Mouse (Mus musculus): ENCODE data around the gene Zer1. TPM values are rescaled to one million over a fixed set of nuclear protein-coding genes. Genes with fewer than 3 reads are reported as not detected.
"Not testable (repeated sequence)": the region's sequence is repeated elsewhere in the genome, so short reads cannot be mapped to it uniquely, and the experiment has no call there.

Gene Zer1
- polyA plus RNA-seq, 1 experiment from 2014 or later, result 5.2 TPM

DNA sequence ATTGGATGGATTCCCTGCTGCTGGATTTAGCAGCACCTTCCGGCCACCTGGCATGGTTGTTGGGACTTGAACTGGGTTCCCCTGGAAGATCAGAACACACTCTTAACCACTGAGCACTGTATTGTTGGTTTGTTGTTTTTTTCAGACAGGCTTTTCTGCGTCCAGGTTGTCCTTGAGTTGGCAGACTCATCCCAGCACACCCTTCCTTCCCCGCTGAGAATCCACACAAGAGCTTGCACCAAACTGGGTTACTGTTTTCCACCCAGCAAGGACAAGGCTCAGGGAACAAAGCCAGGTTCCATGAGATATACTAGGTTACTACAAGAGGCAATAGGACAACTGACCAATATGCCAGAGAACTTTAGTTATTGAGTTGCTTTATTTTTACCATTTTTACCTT lies 67.6 kb downstream of the Zer1 start:
- no peak overlapping the region for H3K4me2 ChIP-seq (ENCODE audit: low read depth, low read length)
- WGBS, result 82% methylated on average over 3 of the region's 3 CpGs
- ATAC-seq (replicated peaks; ENCODE audit: insufficient number of reproducible peaks, low FRiP score, low TSS enrichment, low read depth), result no peak
- no peaks in the 10 kb centered on the region for H3K9me3 ChIP-seq (replicated peaks; ENCODE audit: control insufficient read depth, low read length)
- no peaks in the 10 kb centered on the region for H3K27me3 ChIP-seq (ENCODE audit: control insufficient read depth, insufficient read depth, low read length)
- H3K9ac ChIP-seq (replicated peaks; ENCODE audit: low read length), result no peak overlapping the region
- H3K27ac ChIP-seq (replicated peaks; ENCODE audit: low read depth, low read length), result no peak overlapping the region
- H3K4me1 ChIP-seq (ENCODE audit: control insufficient read depth, insufficient read depth, low read length), result no peaks in the 10 kb centered on the region
- no peaks in the 10 kb centered on the region; the same call in 1 of the 2 replicates for H3K36me3 ChIP-seq (replicated peaks; ENCODE audit: control insufficient read depth, insufficient read depth, low read depth, low read length)
- no peak overlapping the region for H3K4me3 ChIP-seq (ENCODE audit: low read depth, low read length)
- DNase-seq (ENCODE audit: low spot score), result no peak

DNA sequence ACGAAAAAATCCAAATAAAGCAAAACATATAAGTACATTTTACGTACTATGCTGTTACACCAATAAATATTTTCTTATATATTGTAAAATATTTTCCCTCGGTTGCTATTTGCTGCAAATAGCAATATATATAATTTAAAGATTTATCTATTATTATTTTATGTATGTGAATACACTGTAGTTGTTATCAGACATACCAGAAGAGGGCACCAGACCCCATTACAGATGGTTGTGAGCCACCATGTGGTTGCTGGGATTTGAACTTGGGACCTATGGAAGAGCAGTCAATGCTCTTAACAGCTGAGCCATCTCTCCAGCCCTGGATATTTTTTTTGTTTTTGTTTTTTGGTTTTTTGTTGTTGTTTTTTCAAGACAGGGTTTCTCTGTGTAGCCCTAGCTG lies 69.1 kb downstream of the Zer1 start:
- ATAC-seq (replicated peaks; ENCODE audit: insufficient number of reproducible peaks, low FRiP score, low TSS enrichment, low read depth), result not testable (repeated sequence)

DNA sequence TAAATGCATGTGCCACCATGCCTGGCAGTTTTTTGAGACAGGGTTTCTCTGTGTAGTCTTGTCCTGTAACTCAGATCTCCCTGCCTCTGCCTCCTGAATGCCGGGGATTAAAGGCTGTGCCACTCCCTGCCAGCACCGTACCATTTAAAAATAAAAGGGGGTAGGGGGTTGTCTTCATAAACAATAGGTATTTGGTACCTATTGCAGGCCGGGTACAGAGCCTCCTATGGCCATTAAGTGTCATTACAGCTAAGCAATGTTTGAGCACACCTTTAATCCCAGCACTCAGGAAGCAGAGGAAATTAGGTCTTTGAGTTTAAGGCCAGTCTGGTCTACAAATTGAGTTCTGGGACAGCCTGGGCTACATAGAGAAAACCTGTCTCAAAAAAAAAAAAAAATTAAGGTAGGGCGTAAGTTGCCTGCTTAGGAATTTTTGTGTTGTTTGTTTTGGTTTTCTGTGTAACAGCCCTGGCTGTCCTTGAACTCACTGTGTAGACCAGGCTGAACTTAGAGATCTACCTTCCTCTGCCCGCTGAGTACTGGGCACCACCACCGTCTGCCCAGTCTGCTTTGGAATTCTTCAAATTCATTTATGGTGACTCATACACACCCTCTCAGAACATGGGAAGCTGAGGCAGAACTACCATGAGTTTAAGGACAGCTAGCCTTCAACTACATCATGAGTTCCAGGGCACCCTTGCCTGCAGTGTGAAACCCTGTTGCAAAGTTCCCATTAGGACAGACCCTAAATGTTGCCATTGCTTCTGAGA lies 72.2 kb downstream of the Zer1 start:
- Histone ChIP-seq H3K4me3 (ENCODE audit: low read depth, low read length) (no peak overlapping the region), H3K27ac (replicated peaks; ENCODE audit: low read depth, low read length) (no peak overlapping the region), H3K4me2 (ENCODE audit: low read depth, low read length) (no peak overlapping the region), H3K9ac (replicated peaks; ENCODE audit: low read length) (no peak overlapping the region), H3K36me3 (replicated peaks; ENCODE audit: control insufficient read depth, insufficient read depth, low read depth, low read length) (no peaks in the 10 kb centered on the region), H3K4me1 (ENCODE audit: control insufficient read depth, insufficient read depth, low read length) (no peaks in the 10 kb centered on the region), H3K27me3 (ENCODE audit: control insufficient read depth, insufficient read depth, low read length) (no peaks in the 10 kb centered on the region), H3K9me3 (replicated peaks; ENCODE audit: control insufficient read depth, low read length) (no peaks in the 10 kb centered on the region)
- ATAC-seq (replicated peaks; ENCODE audit: insufficient number of reproducible peaks, low FRiP score, low TSS enrichment, low read depth), result no peak
- DNase-seq (ENCODE audit: low spot score), result no peak
- WGBS, result 47% methylated on average over 6 of the region's 6 CpGs

More for the DNA sequence above, 69.1 kb downstream of the Zer1 start:
- not testable (repeated sequence) for H3K4me1 ChIP-seq (ENCODE audit: control insufficient read depth, insufficient read depth, low read length); H3K36me3 ChIP-seq (replicated peaks; ENCODE audit: control insufficient read depth, insufficient read depth, low read depth, low read length); DNase-seq (ENCODE audit: low spot score); H3K27me3 ChIP-seq (ENCODE audit: control insufficient read depth, insufficient read depth, low read length); H3K4me2 ChIP-seq (ENCODE audit: low read depth, low read length); H3K4me3 ChIP-seq (ENCODE audit: low read depth, low read length); H3K9ac ChIP-seq (replicated peaks; ENCODE audit: low read length); H3K27ac ChIP-seq (replicated peaks; ENCODE audit: low read depth, low read length); H3K9me3 ChIP-seq (replicated peaks; ENCODE audit: control insufficient read depth, low read length)
- WGBS, result 88% methylated on average over 3 of the region's 3 CpGs

DNA sequence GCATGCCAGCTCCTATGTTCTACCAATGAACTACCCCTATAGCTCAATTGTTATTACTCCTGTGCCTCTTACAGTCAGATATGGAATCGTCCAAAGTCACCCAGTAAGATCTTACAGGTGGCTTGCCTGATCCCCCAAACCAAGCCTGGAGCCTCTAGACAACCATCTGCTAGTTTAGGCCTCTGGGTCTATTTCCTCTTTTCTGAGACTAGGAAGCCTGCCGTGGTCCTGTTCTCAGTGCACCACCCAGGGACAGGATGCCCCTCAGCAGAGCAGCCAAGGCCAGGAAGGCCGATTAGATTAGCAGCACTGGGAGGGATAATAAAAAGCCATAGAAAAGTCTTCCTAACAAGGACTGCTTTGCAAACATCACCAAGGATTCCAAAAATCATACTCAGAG lies 74.6 kb downstream of the Zer1 start:
- 83% methylated on average over 3 of the region's 3 CpGs for WGBS

DNA sequence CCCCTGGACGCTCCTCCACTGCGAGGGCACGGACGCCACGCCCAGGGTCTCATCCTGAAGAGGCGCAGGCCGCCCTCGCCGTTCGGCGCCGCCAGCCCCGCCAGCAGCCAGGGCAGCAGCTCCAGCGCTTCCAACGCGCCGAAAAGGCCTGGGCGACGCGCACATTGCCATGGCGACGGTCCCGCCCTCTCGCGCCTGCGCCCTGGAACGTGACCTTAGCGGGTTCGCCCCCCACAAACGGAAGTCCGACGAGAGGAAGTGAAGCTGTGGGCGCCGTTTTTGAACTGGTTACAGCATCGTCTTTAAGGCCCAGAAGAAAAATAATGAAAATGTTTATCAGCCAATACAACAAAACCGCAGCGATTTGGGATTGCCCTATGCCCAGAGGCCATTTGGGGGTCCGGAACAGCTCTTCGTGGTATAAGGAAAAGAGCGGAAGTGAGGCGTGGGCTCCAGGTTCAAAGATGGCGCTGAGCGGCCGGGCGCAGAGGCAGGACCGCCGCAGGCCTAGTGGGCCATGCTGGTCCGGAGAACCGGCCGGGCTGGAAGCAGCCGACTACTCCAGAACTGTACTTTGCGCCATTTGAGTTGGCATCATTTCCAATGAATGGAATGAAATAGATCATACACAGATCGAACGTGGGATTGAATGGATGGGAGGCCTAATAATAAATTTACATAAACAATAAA lies 75.5 kb downstream of the Zer1 start, which contains the start of gene Wdr34:
TSS of gene Wdr34 (minus strand) at position 183 of the 690 bp plus-strand sequence.
- H3K4me3 ChIP-seq (ENCODE audit: low read depth, low read length), result peak within 1 kb of the TSS; percentile 68
- peak within 1 kb of the TSS; percentile 83 for H3K27ac ChIP-seq (replicated peaks; ENCODE audit: low read depth, low read length)
- under 1% methylated on average over 54 of the region's 54 CpGs for WGBS
- H3K27me3 ChIP-seq (ENCODE audit: control insufficient read depth, insufficient read depth, low read length), result no peaks in the 10 kb centered on the region
- no peaks in the 10 kb centered on the region for H3K36me3 ChIP-seq (replicated peaks; ENCODE audit: control insufficient read depth, insufficient read depth, low read depth, low read length)
- H3K4me2 ChIP-seq (ENCODE audit: low read depth, low read length), result peak within 1 kb of the TSS; percentile 70
- peak within 1 kb of the TSS; percentile 82 for H3K9ac ChIP-seq (replicated peaks; ENCODE audit: low read length)
- no peaks in the 10 kb centered on the region for H3K9me3 ChIP-seq (replicated peaks; ENCODE audit: control insufficient read depth, low read length)
- no peaks in the 10 kb centered on the region for H3K4me1 ChIP-seq (ENCODE audit: control insufficient read depth, insufficient read depth, low read length)
- DNase-seq (ENCODE audit: low spot score) (peak; percentile 98), ATAC-seq (replicated peaks; ENCODE audit: insufficient number of reproducible peaks, low FRiP score, low TSS enrichment, low read depth) (peak; percentile 87)

More for the DNA sequence above, 74.6 kb downstream of the Zer1 start:
- no peak for DNase-seq (ENCODE audit: low spot score)
- Histone ChIP-seq H3K27ac (replicated peaks; ENCODE audit: low read depth, low read length) (no peak overlapping the region), H3K9ac (replicated peaks; ENCODE audit: low read length) (no peak overlapping the region), H3K4me1 (ENCODE audit: control insufficient read depth, insufficient read depth, low read length) (no peaks in the 10 kb centered on the region), H3K36me3 (replicated peaks; ENCODE audit: control insufficient read depth, insufficient read depth, low read depth, low read length) (no peaks in the 10 kb centered on the region), H3K9me3 (replicated peaks; ENCODE audit: control insufficient read depth, low read length) (no peaks in the 10 kb centered on the region), H3K4me3 (ENCODE audit: low read depth, low read length) (no peak overlapping the region), H3K4me2 (ENCODE audit: low read depth, low read length) (no peak overlapping the region), H3K27me3 (ENCODE audit: control insufficient read depth, insufficient read depth, low read length) (no peaks in the 10 kb centered on the region)
- ATAC-seq (replicated peaks; ENCODE audit: insufficient number of reproducible peaks, low FRiP score, low TSS enrichment, low read depth), result no peak

DNA sequence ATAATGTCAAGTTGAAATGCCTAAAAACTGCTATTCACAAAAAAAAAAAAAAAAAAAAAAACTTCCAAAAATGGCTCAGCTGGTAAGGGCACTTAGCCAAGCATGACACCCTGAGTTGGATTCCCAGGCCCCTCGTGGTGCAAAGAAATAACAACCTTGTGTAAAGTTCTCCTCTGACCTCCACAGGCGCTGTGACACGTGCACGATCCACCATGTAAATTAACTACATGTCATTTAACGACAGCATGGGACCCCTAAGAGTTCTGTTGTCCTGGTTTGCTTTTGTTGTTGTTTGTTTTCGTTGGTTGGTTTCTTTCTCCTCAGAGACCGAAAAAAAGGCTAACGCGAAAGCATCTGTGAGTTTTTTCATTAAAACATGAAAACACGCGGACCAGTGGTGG lies 76.3 kb downstream of the Zer1 start:
- ATAC-seq (replicated peaks; ENCODE audit: insufficient number of reproducible peaks, low FRiP score, low TSS enrichment, low read depth), result no peak
- Histone ChIP-seq H3K27ac (replicated peaks; ENCODE audit: low read depth, low read length) (no peak overlapping the region), H3K36me3 (replicated peaks; ENCODE audit: control insufficient read depth, insufficient read depth, low read depth, low read length) (no peaks in the 10 kb centered on the region), H3K9ac (replicated peaks; ENCODE audit: low read length) (peak overlapping the region; percentile 82), H3K9me3 (replicated peaks; ENCODE audit: control insufficient read depth, low read length) (no peaks in the 10 kb centered on the region), H3K4me1 (ENCODE audit: control insufficient read depth, insufficient read depth, low read length) (no peaks in the 10 kb centered on the region), H3K27me3 (ENCODE audit: control insufficient read depth, insufficient read depth, low read length) (no peaks in the 10 kb centered on the region), H3K4me2 (ENCODE audit: low read depth, low read length) (peak overlapping the region; percentile 70), H3K4me3 (ENCODE audit: low read depth, low read length) (peak overlapping the region; percentile 68)
- no peak for DNase-seq (ENCODE audit: low spot score)
- 64% methylated on average over 11 of the region's 11 CpGs for WGBS

Other genes with a start within 250 kb of the Zer1 start
- 66.4 and 69.8 TPM in 2 replicates for gene Odf2, start 235.4 kb downstream of the Zer1 start, polyA plus RNA-seq (2014; fragmentation: Nextera tagmentation; extraction: Ambion mirVana)
- gene Gle1, start 189.2 kb downstream of the Zer1 start, polyA plus RNA-seq (2014; fragmentation: Nextera tagmentation; extraction: Ambion mirVana), result 56.8 and 57.7 TPM in 2 replicates
- 104 and 108 TPM in 2 replicates for gene Sptan1, start 159.0 kb downstream of the Zer1 start, polyA plus RNA-seq (2014; fragmentation: Nextera tagmentation; extraction: Ambion mirVana)
- 29.7 and 29.8 TPM in 2 replicates for gene Wdr34, start 75.7 kb downstream of the Zer1 start, polyA plus RNA-seq (2014; fragmentation: Nextera tagmentation; extraction: Ambion mirVana)
- gene Set, start 67.2 kb downstream of the Zer1 start, polyA plus RNA-seq (2014; fragmentation: Nextera tagmentation; extraction: Ambion mirVana), result 705 and 768 TPM in 2 replicates
- 7.8 and 8.8 TPM in 2 replicates for gene Pkn3, start 46.9 kb downstream of the Zer1 start, polyA plus RNA-seq (2014; fragmentation: Nextera tagmentation; extraction: Ambion mirVana)
- gene Zdhhc12, start 30.9 kb downstream of the Zer1 start, polyA plus RNA-seq (2014; fragmentation: Nextera tagmentation; extraction: Ambion mirVana), result 30.9 and 31.6 TPM in 2 replicates
- gene Tbc1d13, start 9.2 kb upstream of the Zer1 start, polyA plus RNA-seq (2014; fragmentation: Nextera tagmentation; extraction: Ambion mirVana), result 11.0 and 14.1 TPM in 2 replicates
- gene Endog, start 46.9 kb upstream of the Zer1 start, polyA plus RNA-seq (2014; fragmentation: Nextera tagmentation; extraction: Ambion mirVana), result 14.4 and 16.9 TPM in 2 replicates
- 75.4 and 82.5 TPM in 2 replicates for gene Spout1, start 53.9 kb upstream of the Zer1 start, polyA plus RNA-seq (2014; fragmentation: Nextera tagmentation; extraction: Ambion mirVana)
- gene Kyat1, start 81.3 kb upstream of the Zer1 start, polyA plus RNA-seq (2014; fragmentation: Nextera tagmentation; extraction: Ambion mirVana), result 6.7 and 8.1 TPM in 2 replicates
- 50.3 and 50.5 TPM in 2 replicates for gene Lrrc8a, start 113.1 kb upstream of the Zer1 start, polyA plus RNA-seq (2014; fragmentation: Nextera tagmentation; extraction: Ambion mirVana)
- 0.13 TPM in 1 of 2 replicates, not detected in the other for gene Gm28035, start 116.0 kb upstream of the Zer1 start, polyA plus RNA-seq (2014; fragmentation: Nextera tagmentation; extraction: Ambion mirVana)
- gene Phyhd1, start 141.6 kb upstream of the Zer1 start, polyA plus RNA-seq (2014; fragmentation: Nextera tagmentation; extraction: Ambion mirVana), result 2.3 and 4.5 TPM in 2 replicates
- gene Gm28038, start 156.5 kb upstream of the Zer1 start, polyA plus RNA-seq (2014; fragmentation: Nextera tagmentation; extraction: Ambion mirVana), result not detected in 2 replicates
- gene Dolk, start 161.7 kb upstream of the Zer1 start, polyA plus RNA-seq (2014; fragmentation: Nextera tagmentation; extraction: Ambion mirVana), result 21.5 and 26.5 TPM in 2 replicates
- gene Nup188, start 161.8 kb upstream of the Zer1 start, polyA plus RNA-seq (2014; fragmentation: Nextera tagmentation; extraction: Ambion mirVana), result 54.0 and 58.9 TPM in 2 replicates
- gene Sh3glb2, start 234.8 kb upstream of the Zer1 start, polyA plus RNA-seq (2014; fragmentation: Nextera tagmentation; extraction: Ambion mirVana), result 41.6 and 50.0 TPM in 2 replicates
- 15.6 and 18.0 TPM in 2 replicates for gene Miga2, start 239.6 kb upstream of the Zer1 start, polyA plus RNA-seq (2014; fragmentation: Nextera tagmentation; extraction: Ambion mirVana)

Data from embryonic facial prominence, embryonic 11.5 days (tissue).